Mouse (Mus musculus) forebrain, embryonic 16.5 days (tissue): ENCODE data around the gene Ccr2. TPM values are rescaled to one million over a fixed set of nuclear protein-coding genes. Genes with fewer than 3 reads are reported as not detected.
"Not testable (repeated sequence)": the region's sequence is repeated elsewhere in the genome, so short reads cannot be mapped to it uniquely, and the experiment has no call there.

Experiments used
- ATAC-seq: fragments of 200-750 bp; cut with Nextera tagmentation; 2 replicates; pipeline ENCODE4 v1.8.0; 2017; ENCODE audit warnings: mild to moderate bottlenecking, moderate library complexity
- H3K27ac ChIP-seq: fragments of 300-500 bp; sonication (generic); 2 replicates; pipeline ENCODE4 v1.5.1; 2014; ENCODE audit warnings: low read length, control low read depth
- H3K27me3 ChIP-seq: fragments of 300-500 bp; sonication (generic); replicated peaks from 2 replicates; pipeline ENCODE4 v1.6.1; 2014; ENCODE audit warnings: low read length; ENCODE audit not compliant: control insufficient read depth, insufficient read depth
- H3K36me3 ChIP-seq: fragments of 300-500 bp; sonication (generic); 2 replicates; pipeline ENCODE4 v1.6.1; 2014; ENCODE audit not compliant: control insufficient read depth, insufficient read depth
- H3K4me1 ChIP-seq: fragments of 300-500 bp; sonication (generic); replicated peaks from 2 replicates; pipeline ENCODE4 v1.6.1; 2014; ENCODE audit warnings: low read length; ENCODE audit not compliant: control insufficient read depth, insufficient read depth
- H3K4me2 ChIP-seq: fragments of 300-500 bp; sonication (generic); 2 replicates; pipeline ENCODE4 v1.6.1; 2014; ENCODE audit warnings: mild to moderate bottlenecking, low read length, control low read depth
- H3K4me3 ChIP-seq: fragments of 300-500 bp; sonication (generic); replicated peaks from 2 replicates; pipeline ENCODE4 v1.5.1; 2014; ENCODE audit warnings: mild to moderate bottlenecking, low read length, control low read depth
- H3K9ac ChIP-seq: fragments of 300-500 bp; sonication (generic); replicated peaks from 2 replicates; pipeline ENCODE4 v1.6.1; 2014; ENCODE audit warnings: low read depth, low read length, control low read depth
- H3K9me3 ChIP-seq: fragments of 300-500 bp; sonication (generic); 2 replicates; pipeline ENCODE4 v1.6.1; 2016; ENCODE audit warnings: low read length; ENCODE audit not compliant: control insufficient read depth
- WGBS: fragments of 180-500 bp; shearing (Covaris S2); extraction: QIAGEN DNeasy Blood & Tissue Kit; methylation state at CpG from one replicate; pipeline ENCODE4 v1.1.7; 2014; 5-methylcytosine and 5-hydroxymethylcytosine counted together
- polyA plus RNA-seq: library from polyadenylated mRNA; unstranded; fragments of >200 nt; fragmentation: Nextera tagmentation; extraction: Ambion mirVana; gene quantifications from 2 replicates; pipeline ENCODE4 v1.2.1, GENCODE M21; 2015

Ccr2 gene
- polyA plus RNA-seq, 1 experiment from 2014 or later: 0.16 TPM

DNA sequence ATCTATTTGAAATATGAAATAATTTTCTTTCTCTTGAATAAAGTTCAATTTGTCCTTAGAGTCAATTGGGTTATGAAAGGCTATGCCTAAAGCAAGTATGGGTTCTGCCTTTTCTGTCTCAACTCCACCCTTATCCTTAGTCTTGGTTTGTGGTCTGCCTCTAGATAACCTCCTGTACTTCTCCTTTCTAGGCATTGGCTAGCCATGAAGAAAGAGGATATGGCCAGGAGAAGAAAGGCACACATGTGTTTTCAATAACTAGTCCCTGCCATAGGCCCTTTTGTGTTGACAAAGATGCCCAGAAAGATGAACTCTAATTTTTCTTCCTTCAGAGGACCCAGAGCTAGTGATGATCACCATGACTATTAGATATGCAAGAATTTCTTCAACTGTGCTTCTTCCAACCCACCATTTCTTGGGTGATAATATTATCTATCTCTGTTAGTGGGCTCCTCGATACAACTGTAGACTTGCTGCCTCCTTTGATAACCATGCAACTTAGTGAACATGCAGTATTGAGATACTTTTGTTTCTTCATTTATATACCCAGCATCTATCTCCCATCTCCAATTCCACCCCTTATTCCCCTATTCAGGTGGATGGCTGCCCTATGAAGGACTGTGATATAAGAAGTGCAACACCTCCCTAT, 11.0 kb downstream of the Ccr2 start:
- Histone ChIP-seq H3K4me1 (no peaks in the 10 kb centered on the region), H3K36me3 (no peaks in the 10 kb centered on the region), H3K4me3 (no peak overlapping the region), H3K27me3 (no peaks in the 10 kb centered on the region), H3K9me3 (no peaks in the 10 kb centered on the region), H3K4me2 (no peak overlapping the region), H3K27ac (no peak overlapping the region), H3K9ac (no peak overlapping the region)
- ATAC-seq: no peak
- 100% methylated on average over 1 of the region's 1 CpGs for WGBS

DNA sequence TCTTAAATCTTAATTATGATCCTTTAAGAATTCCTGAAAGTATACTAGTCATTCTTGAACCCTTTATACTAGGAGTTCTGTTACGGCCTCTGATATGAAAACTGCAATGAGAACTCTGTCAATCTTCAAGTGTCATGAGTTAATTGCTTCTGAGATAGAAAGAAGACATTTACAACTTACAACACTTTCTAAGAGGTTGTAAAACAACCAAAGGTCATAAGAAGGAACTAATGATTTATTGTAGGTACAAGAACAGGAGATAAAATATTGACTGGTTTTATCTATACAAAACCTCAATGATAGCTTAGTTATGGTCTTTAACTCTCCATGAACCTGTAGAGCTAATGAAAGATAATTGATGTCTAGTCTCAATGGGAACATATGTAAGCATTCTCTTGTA, 12.0 kb downstream of the Ccr2 start:
- no peak overlapping the region for H3K27ac ChIP-seq
- no peaks in the 10 kb centered on the region for H3K9me3 ChIP-seq
- ATAC-seq: no peak
- H3K4me3 ChIP-seq: no peak overlapping the region
- H3K36me3 ChIP-seq: no peaks in the 10 kb centered on the region
- no peak overlapping the region for H3K9ac ChIP-seq
- WGBS: 88% methylated on average over 1 of the region's 1 CpGs
- no peak overlapping the region for H3K4me2 ChIP-seq
- no peaks in the 10 kb centered on the region for H3K4me1 ChIP-seq
- no peaks in the 10 kb centered on the region for H3K27me3 ChIP-seq

DNA sequence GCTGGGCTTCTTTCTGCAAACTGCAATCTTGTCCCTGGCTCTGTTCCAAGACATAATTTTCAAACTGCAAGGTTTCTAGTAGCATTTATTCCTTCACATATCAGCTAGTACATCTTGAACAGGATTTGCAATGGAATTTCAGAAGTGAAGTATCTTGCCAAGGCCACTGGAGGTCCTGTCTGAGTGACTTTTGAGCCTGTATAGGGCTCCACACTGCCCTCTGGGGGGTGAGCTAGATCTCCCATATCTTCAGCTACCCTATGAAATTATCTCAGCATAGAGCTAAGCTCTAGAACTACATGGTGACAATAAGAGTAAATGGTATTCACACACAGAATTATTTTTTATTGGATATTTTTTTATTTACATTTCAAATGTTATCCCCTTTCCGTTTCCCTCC, 16.7 kb downstream of the Ccr2 start:
- Histone ChIP-seq H3K27me3 (no peaks in the 10 kb centered on the region), H3K9ac (no peak overlapping the region), H3K27ac (no peak overlapping the region), H3K4me3 (no peak overlapping the region), H3K36me3 (no peaks in the 10 kb centered on the region), H3K4me2 (no peak overlapping the region), H3K4me1 (no peaks in the 10 kb centered on the region), H3K9me3 (no peaks in the 10 kb centered on the region)
- ATAC-seq: no peak
- 100% methylated on average over 1 of the region's 1 CpGs for WGBS

- no peak within 1 kb of the TSS for H3K4me3 ChIP-seq
- 84% methylated on average over 3 of the region's 3 CpGs for WGBS
- H3K9me3 ChIP-seq: no peaks in the 10 kb centered on the region
- ATAC-seq: no peak
- H3K27ac ChIP-seq: no peak within 1 kb of the TSS
- H3K36me3 ChIP-seq: no peaks in the 10 kb centered on the region
- H3K9ac ChIP-seq: no peak within 1 kb of the TSS
- H3K4me1 ChIP-seq: no peaks in the 10 kb centered on the region
- H3K4me2 ChIP-seq: no peak within 1 kb of the TSS
- H3K27me3 ChIP-seq: no peaks in the 10 kb centered on the region
Measured at GRCm38 (mm10) chr9:124121387-124122184, 19.8 kb downstream of the Ccr2 start, which contains the start of gene Ccr5. Ccr5 (plus strand) TSS chr9:124121543.

DNA sequence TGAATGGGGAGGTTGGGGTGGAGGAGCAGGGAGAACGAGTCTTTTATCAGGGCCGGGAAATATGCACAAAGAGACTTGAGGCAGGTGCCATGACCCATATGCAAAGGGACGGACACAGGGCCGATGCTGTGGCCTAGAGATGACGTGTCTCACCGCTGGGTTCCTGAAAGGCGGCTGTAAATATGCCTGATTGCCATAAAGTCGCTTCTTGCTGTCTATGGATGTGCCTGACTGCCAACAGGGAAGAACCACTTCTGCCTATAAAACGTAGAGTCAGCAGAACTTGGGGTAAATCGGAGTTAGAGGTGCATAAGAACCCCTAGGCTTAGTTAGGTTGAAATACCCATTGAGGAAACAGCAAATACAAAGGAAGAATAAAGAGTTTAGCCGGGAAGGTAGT, 23.8 kb downstream of the Ccr2 start:
- Histone ChIP-seq H3K27me3 (no peaks in the 10 kb centered on the region), H3K9ac (no peak overlapping the region), H3K36me3 (no peaks in the 10 kb centered on the region), H3K9me3 (no peaks in the 10 kb centered on the region), H3K4me2 (no peak overlapping the region), H3K4me1 (no peaks in the 10 kb centered on the region), H3K27ac (no peak overlapping the region), H3K4me3 (no peak overlapping the region)
- 78% methylated on average over 11 of the region's 11 CpGs for WGBS
- no peak for ATAC-seq

GRCm38 (mm10) chr9:124126373-124126772, 24.6 kb downstream of the Ccr2 start:
- Histone ChIP-seq H3K4me1 (no peaks in the 10 kb centered on the region), H3K27ac (no peak overlapping the region), H3K36me3 (no peaks in the 10 kb centered on the region), H3K4me3 (no peak overlapping the region), H3K4me2 (no peak overlapping the region), H3K9ac (no peak overlapping the region), H3K9me3 (no peaks in the 10 kb centered on the region), H3K27me3 (no peaks in the 10 kb centered on the region)
- 61% methylated on average over 5 of the region's 5 CpGs for WGBS
- no peak for ATAC-seq

- Histone ChIP-seq H3K36me3 (no peaks in the 10 kb centered on the region), H3K4me2 (no peak overlapping the region), H3K4me3 (no peak overlapping the region), H3K27ac (no peak overlapping the region), H3K9ac (no peak overlapping the region), H3K9me3 (no peaks in the 10 kb centered on the region), H3K4me1 (no peaks in the 10 kb centered on the region), H3K27me3 (no peaks in the 10 kb centered on the region)
- no peak for ATAC-seq
- WGBS: 45% methylated on average over 4 of the region's 4 CpGs
Measured at GRCm38 (mm10) chr9:124127412-124127811, 25.7 kb downstream of the Ccr2 start.

DNA sequence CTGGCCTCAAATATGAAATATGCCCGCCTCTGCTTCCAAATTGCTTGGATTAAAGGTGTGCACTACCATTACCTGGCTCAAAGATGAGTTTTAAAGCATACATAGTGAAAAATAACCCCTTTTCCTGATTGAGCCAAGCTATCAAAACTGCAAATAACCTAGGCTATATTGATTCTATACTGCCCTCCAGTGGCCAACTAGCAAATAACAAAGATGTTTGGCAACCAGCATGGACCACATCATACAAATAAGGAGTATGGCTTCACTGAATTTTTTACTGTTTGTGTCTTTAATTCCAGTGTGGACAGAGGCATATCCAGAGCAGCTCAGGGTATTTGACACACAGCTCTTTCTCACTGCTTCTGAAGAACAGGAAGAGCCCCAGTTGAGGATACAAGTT, 26.6 kb downstream of the Ccr2 start:
- WGBS: 5% methylated on average over 1 of the region's 1 CpGs
- H3K27ac ChIP-seq: no peak overlapping the region
- no peak overlapping the region for H3K4me2 ChIP-seq
- no peaks in the 10 kb centered on the region for H3K27me3 ChIP-seq
- ATAC-seq: no peak; the same call in 1 of the 2 replicates
- H3K36me3 ChIP-seq: no peaks in the 10 kb centered on the region
- H3K9ac ChIP-seq: no peak overlapping the region
- H3K9me3 ChIP-seq: no peaks in the 10 kb centered on the region
- H3K4me3 ChIP-seq: no peak overlapping the region
- H3K4me1 ChIP-seq: no peaks in the 10 kb centered on the region

DNA sequence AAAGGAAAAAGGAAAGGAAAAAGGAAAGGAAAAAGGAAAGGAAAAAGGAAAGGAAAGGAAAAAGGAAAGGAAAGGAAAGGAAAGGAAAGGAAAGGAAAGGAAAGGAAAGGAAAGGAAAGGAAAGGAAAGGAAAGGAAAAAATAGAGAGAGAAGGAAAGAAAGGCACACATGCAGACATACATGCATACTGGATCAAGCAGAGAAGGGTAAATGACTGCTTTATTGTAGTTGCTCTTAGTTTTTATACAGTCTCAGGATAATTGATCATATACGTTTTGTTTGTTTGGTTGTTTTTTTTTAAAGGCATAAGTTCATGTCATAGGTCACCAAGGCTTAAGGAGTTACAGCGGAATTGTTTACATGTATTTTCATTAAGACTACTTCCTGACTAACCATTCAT, 31.1 kb downstream of the Ccr2 start:
- H3K4me3 ChIP-seq, H3K36me3 ChIP-seq, ATAC-seq, H3K4me1 ChIP-seq, H3K9me3 ChIP-seq, H3K4me2 ChIP-seq, H3K9ac ChIP-seq, H3K27ac ChIP-seq, H3K27me3 ChIP-seq: not testable (repeated sequence)
- 87% methylated on average over 2 of the region's 2 CpGs for WGBS
